Mouse (Mus musculus) heart, adult 18-20 months (tissue): ENCODE measurements around the gene Myd88. TPM values are rescaled to one million over a fixed set of nuclear protein-coding genes. Genes with fewer than 3 reads are reported as not detected.

Experiments used
- DNase-seq, 2 experiments: peaks; one replicate each; pipeline ENCODE4 v3.0.0; 2021 to 2022; ENCODE audit warnings: mixed read lengths in 1 of 2
- total RNA-seq, 2 experiments: library from RNA; stranded (reverse); gene quantifications; 2 replicates each; pipeline ENCODE4 v1.2.3; 2021

Gene Myd88
- total RNA-seq, 2 experiments from 2014 or later: 12.9 to 13.9 TPM

GRCm38 (mm10) chr9:119297696-119298095 lies 43.5 kb downstream of the Myd88 start:
- DNase-seq: no peak

GRCm38 (mm10) chr9:119290791-119291190 lies 50.4 kb downstream of the Myd88 start:
- DNase-seq: no peak

Other genes starting within 250 kb of the Myd88 start
- gene Plcd1, start 247.9 kb downstream of the Myd88 start, total RNA-seq: 10 to 100 TPM; 14.1 to 16.5 TPM
- gene Dlec1, start 238.9 kb downstream of the Myd88 start, total RNA-seq: under 1 TPM in 1 of 2 experiments, not detected in 1; 0.64 TPM
- 1 to 10 TPM; 1.7 to 4.3 TPM for gene Acaa1b, start 184.3 kb downstream of the Myd88 start, total RNA-seq
- not detected for gene Gm47289, start 182.2 kb downstream of the Myd88 start, total RNA-seq
- gene Slc22a13, start 132.3 kb downstream of the Myd88 start, total RNA-seq: not detected
- 10 to 100 TPM; 51.0 to 52.6 TPM for gene Oxsr1, start 19.0 kb downstream of the Myd88 start, total RNA-seq
- gene Acaa1a, start 1.7 kb downstream of the Myd88 start, total RNA-seq: 10 to 100 TPM; 77.1 to 85.3 TPM
- gene Xylb, start 16.0 kb upstream of the Myd88 start, total RNA-seq: under 1 TPM; 0.26 to 0.30 TPM
- gene Slc22a14, start 24.1 kb upstream of the Myd88 start, total RNA-seq: not detected
- 1 to 10 TPM; 3.4 to 4.7 TPM for gene Acvr2b, start 60.7 kb upstream of the Myd88 start, total RNA-seq
- gene Exog, start 103.5 kb upstream of the Myd88 start, total RNA-seq: 1 to 10 TPM; 2.7 to 4.0 TPM
- 100 to 1,000 TPM; 174 to 194 TPM for gene Scn5a, start 237.6 kb upstream of the Myd88 start, total RNA-seq